18 mouse cellular contexts compared by ENCODE assay signal in the genomic region with DNA sequence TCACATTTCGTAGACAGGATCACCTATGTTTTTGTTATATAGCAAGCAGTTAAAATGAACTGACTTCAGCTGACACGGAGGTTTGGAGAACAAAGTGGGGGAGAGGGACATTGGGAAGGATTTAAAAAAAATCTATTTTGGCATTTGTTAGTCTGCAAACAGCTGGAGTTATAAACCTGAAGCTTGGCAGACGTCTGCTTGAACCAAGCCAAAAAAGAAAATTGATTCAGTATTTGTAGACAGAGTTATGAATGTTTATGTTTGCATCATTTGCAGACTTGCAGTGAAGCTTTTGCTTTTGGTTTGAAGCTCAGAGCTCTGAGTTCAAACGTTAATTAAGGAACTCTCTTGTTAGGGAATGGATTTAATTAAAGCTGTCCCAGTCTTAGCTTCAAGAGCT. TPM values are rescaled to one million over a fixed set of nuclear protein-coding genes. Genes with fewer than 3 reads are reported as not detected.
A peak's percentile ranks its signal among the peaks of the same experiment; 100 is the strongest.
DNase-seq lines count a peak whose midpoint lies in the region; ATAC-seq and TF ChIP-seq lines count a peak whose summit lies in the region.
"Had no signal": no experiment of that assay in that cellular context is flagged by ENCODE, and none has a peak within 500 bp of the region (broad histone marks: within the 10 kb centered on the region; RNA-seq: fewer than 3 reads in every experiment).

No protein-coding gene starts in this region.

- H3K4me1 ChIP-seq in lung, embryonic 14.5 days (ENCODE audit: insufficient read depth), result peaks cover 11% of the 10 kb centered on the region
- H3K4me1 ChIP-seq in lung, adult 2 months (ENCODE audit: control insufficient read depth, insufficient read depth, low read length), result no peaks in the 10 kb centered on the region; the same call in 1 of the 2 replicates
- H3K4me1 ChIP-seq in CH12.LX (ENCODE audit: control insufficient read depth in 1 of 2, insufficient read depth in 2 of 2), result peaks cover 28 to 68% of the 10 kb centered on the region in 2 experiments
- peaks cover 29% of the 10 kb centered on the region for H3K4me1 ChIP-seq in embryonic facial prominence, embryonic 13.5 days
- H3K4me1 ChIP-seq in limb, embryonic 15.5 days, result peaks cover 13% of the 10 kb centered on the region
- no peaks in the 10 kb centered on the region for H3K4me1 ChIP-seq in thymus, adult 2 months (replicated peaks; ENCODE audit: control insufficient read depth, insufficient read depth, low read length)
- H3K4me1 ChIP-seq: neural tube, embryonic 13.5 days had no signal

- no peak for TF ChIP-seq EP300 in CH12.LX (IDR thresholded peaks at IDR 0.05; ENCODE audit: low read length)

- no peak for TF ChIP-seq POLR2A in lung, adult 2 months (IDR thresholded peaks at IDR 0.05; ENCODE audit: borderline replicate concordance, extremely low read depth, low read depth, low read length)
- TF ChIP-seq POLR2A in CH12.LX (IDR thresholded peaks at IDR 0.05; ENCODE audit: low read depth, low read length), result no peak
- no peak for TF ChIP-seq POLR2A in thymus, adult 2 months (IDR thresholded peaks at IDR 0.05; ENCODE audit: control insufficient read depth, extremely low read depth, insufficient read depth, low read length, poor library complexity)

- H3K27ac ChIP-seq in lung, embryonic 14.5 days (ENCODE audit: low read depth), result peak overlapping the region; percentile 62
- no peak overlapping the region for H3K27ac ChIP-seq in CH12.LX (ENCODE audit: insufficient read depth, low read depth)
- peak overlapping the region; percentile 55 for H3K27ac ChIP-seq in embryonic facial prominence, embryonic 13.5 days
- H3K27ac ChIP-seq in limb, embryonic 15.5 days, result peak overlapping the region; percentile 44; the same call in 1 of the 2 replicates
- no peak overlapping the region for H3K27ac ChIP-seq in thymus, adult 2 months (ENCODE audit: control insufficient read depth, insufficient read depth, low read length)
- H3K27ac ChIP-seq: hindbrain, embryonic 14.5 days; limb, embryonic 13.5 days; neural tube, embryonic 13.5 days had no signal

- H3K9me3 ChIP-seq in lung, embryonic 14.5 days (ENCODE audit: low read depth, low read length), result no peaks in the 10 kb centered on the region
- H3K9me3 ChIP-seq in CH12.LX (replicated peaks; ENCODE audit: low read length), result no peaks in the 10 kb centered on the region
- H3K9me3 ChIP-seq in embryonic facial prominence, embryonic 13.5 days, result no peaks in the 10 kb centered on the region
- H3K9me3 ChIP-seq in limb, embryonic 15.5 days, result no peaks in the 10 kb centered on the region
- H3K9me3 ChIP-seq: limb, embryonic 13.5 days; megakaryocyte, embryonic 14.5 days; neural tube, embryonic 13.5 days had no signal

- no peak overlapping the region for H3K4me3 ChIP-seq in lung, embryonic 14.5 days (ENCODE audit: low read depth, low read length)
- H3K4me3 ChIP-seq in lung, adult 2 months (replicated peaks; ENCODE audit: extremely low read depth, low read depth, low read length), result no peak overlapping the region
- peak overlapping the region; percentile 69 to 78 (median 74) for H3K4me3 ChIP-seq in CH12.LX (replicated peaks in 1 of 3; ENCODE audit: low read depth in 2 of 3, low read length in 2 of 3, poor library complexity in 1 of 3)
- H3K4me3 ChIP-seq in embryonic facial prominence, embryonic 13.5 days, result no peak overlapping the region
- no peak overlapping the region for H3K4me3 ChIP-seq in limb, embryonic 15.5 days
- H3K4me3 ChIP-seq in thymus, adult 2 months (ENCODE audit: control insufficient read depth, insufficient read depth, low read length), result no peak overlapping the region
- H3K4me3 ChIP-seq: limb, embryonic 13.5 days; megakaryocyte, embryonic 14.5 days; neural tube, embryonic 13.5 days had no signal

- TF ChIP-seq RAD21 in CH12.LX (IDR thresholded peaks at IDR 0.05; ENCODE audit: low read depth, low read length), result no peak

- dilution Hi-C loops in CH12.LX (cut with MboI; ENCODE audit: extremely low pct_ligation_motif_present, extremely low pct_unique_long_range_greater_than_20kb, low sequenced_read_pairs), result no loop called here

- no peaks in the 10 kb centered on the region for H3K27me3 ChIP-seq in lung, embryonic 14.5 days (ENCODE audit: insufficient read depth, low read length)
- no peaks in the 10 kb centered on the region for H3K27me3 ChIP-seq in CH12.LX (replicated peaks)
- H3K27me3 ChIP-seq in embryonic facial prominence, embryonic 13.5 days, result no peaks in the 10 kb centered on the region
- H3K27me3 ChIP-seq in limb, embryonic 15.5 days, result no peaks in the 10 kb centered on the region
- no peaks in the 10 kb centered on the region for H3K27me3 ChIP-seq in thymus, adult 2 months (ENCODE audit: control insufficient read depth, insufficient read depth, low read length)
- H3K27me3 ChIP-seq: limb, embryonic 13.5 days; neural tube, embryonic 13.5 days; Patski had no signal

- peak; percentile 71 for ATAC-seq in lung, embryonic 14.5 days (ENCODE audit: insufficient read depth)
- ATAC-seq in embryonic facial prominence, embryonic 13.5 days (ENCODE audit: insufficient number of reproducible peaks, insufficient read depth, low FRiP score, low TSS enrichment, low read depth), result no peak
- no peak for ATAC-seq in limb, embryonic 15.5 days (ENCODE audit: insufficient number of reproducible peaks, low FRiP score, low TSS enrichment, low read depth)
- ATAC-seq: forebrain, embryonic 14.5 days; Patski had no signal

- WGBS in lung, embryonic 14.5 days, result 31% methylated on average over 4 of the region's 4 CpGs
- WGBS in lung, adult 2 months, result 36% methylated on average over 4 of the region's 4 CpGs
- 24% methylated on average over 4 of the region's 4 CpGs for WGBS in embryonic facial prominence, embryonic 13.5 days
- 17% methylated on average over 4 of the region's 4 CpGs for WGBS in limb, embryonic 15.5 days
- WGBS in thymus, adult 2 months, result 83% methylated on average over 4 of the region's 4 CpGs

- peak overlapping the region; percentile 18; the same call in 1 of the 2 replicates for H3K4me2 ChIP-seq in lung, embryonic 14.5 days
- H3K4me2 ChIP-seq in CH12.LX (ENCODE audit: insufficient read depth, low read depth, poor library complexity, severe bottlenecking), result peak overlapping the region; percentile 99
- peak overlapping the region; percentile 30 for H3K4me2 ChIP-seq in embryonic facial prominence, embryonic 13.5 days
- 0 out of 2 replicates have a peak overlapping the region, but pooled peaks have one; percentile 7 for H3K4me2 ChIP-seq in limb, embryonic 15.5 days
- H3K4me2 ChIP-seq: hindbrain, embryonic 14.5 days; limb, embryonic 13.5 days; neural tube, embryonic 13.5 days had no signal

- peaks cover 44% of the 10 kb centered on the region for H3K79me2 ChIP-seq in CH12.LX (replicated peaks; ENCODE audit: control insufficient read depth, extremely low read depth, insufficient read depth, poor library complexity, severe bottlenecking)

- H3K9ac ChIP-seq in lung, embryonic 14.5 days, result no peak overlapping the region
- peak overlapping the region; percentile 92 for H3K9ac ChIP-seq in CH12.LX (ENCODE audit: insufficient read depth, low read depth)
- H3K9ac ChIP-seq in embryonic facial prominence, embryonic 13.5 days, result no peak overlapping the region
- H3K9ac ChIP-seq in limb, embryonic 15.5 days, result no peak overlapping the region
- H3K9ac ChIP-seq: hindbrain, embryonic 14.5 days; limb, embryonic 13.5 days; neural tube, embryonic 13.5 days had no signal

- DNase-seq in lung, embryonic 14.5 days, result peak; percentile 83
- DNase-seq in lung, adult 2 months, result no peak
- no peak for DNase-seq in CH12.LX (ENCODE audit: extremely low read depth)
- no peak for DNase-seq in left cerebral cortex, postnatal 4 days
- no peak for DNase-seq in Muller cell, postnatal 12 days (ENCODE audit: inconsistent ontology term)
- no peak for DNase-seq in thymus, adult 2 months
- DNase-seq: cerebellum, postnatal 14 days; kidney, adult 2 months; kidney, postnatal 4 days; right cerebral cortex, postnatal 4 days had no signal

- H3K36me3 ChIP-seq in lung, embryonic 14.5 days (ENCODE audit: insufficient read depth), result no peaks in the 10 kb centered on the region
- H3K36me3 ChIP-seq in CH12.LX (replicated peaks in 1 of 2; ENCODE audit: control insufficient read depth in 1 of 2, insufficient read depth in 1 of 2, low read length in 1 of 2), result peaks cover 16 to 44% of the 10 kb centered on the region in 2 experiments
- 0 out of 2 replicates have a peak, but pooled peaks cover 4% of the 10 kb centered on the region for H3K36me3 ChIP-seq in embryonic facial prominence, embryonic 13.5 days
- H3K36me3 ChIP-seq in limb, embryonic 15.5 days, result no peaks in the 10 kb centered on the region; the same call in 1 of the 2 replicates
- no peaks in the 10 kb centered on the region for H3K36me3 ChIP-seq in thymus, adult 2 months (ENCODE audit: control insufficient read depth, insufficient read depth, low read length)

- TF ChIP-seq CTCF in lung, embryonic 14.5 days (IDR thresholded peaks at IDR 0.05; ENCODE audit: low read depth), result no peak
- no peak for TF ChIP-seq CTCF in lung, adult 2 months (IDR thresholded peaks at IDR 0.05; ENCODE audit: insufficient read depth, low read length)
- no peak for TF ChIP-seq CTCF in CH12.LX (conservative IDR thresholded peaks at IDR 0.05 in 1 of 2, IDR thresholded peaks at IDR 0.05 in 1 of 2; ENCODE audit: low read depth in 2 of 2, low read length in 2 of 2)
- no peak for TF ChIP-seq CTCF in thymus, adult 2 months (IDR thresholded peaks at IDR 0.05; ENCODE audit: borderline replicate concordance, control insufficient read depth, extremely low read depth, insufficient read depth, low read length, poor library complexity)

- in situ Hi-C loops in CH12.LX (cut with MboI; ENCODE audit: low pct_ligation_motif_present, low pct_unique_long_range_greater_than_20kb, low sequenced_read_pairs), result no loop called here

- intact Hi-C loops in left cerebral cortex, postnatal 4 days (cut with DNase I), result no loop called here

RNA-seq across cellular contexts. Expression of a gene that starts 52.2 kb away (rescaled TPM):
- polyA plus RNA-seq in lung, embryonic 14.5 days (2014; fragmentation: Nextera tagmentation; extraction: Ambion mirVana), result 20.7 and 22.2 TPM in 2 replicates
- polyA plus RNA-seq in lung, adult 2 months (2012; rRNA removed), result 0.03 and 0.07 TPM in 2 replicates
- total RNA-seq in CH12.LX (2012; rRNA removed) (17.5 and 18.2 TPM in 2 replicates), CH12.LX (2014; rRNA removed) (38.0 and 38.6 TPM in 2 replicates)
- polyA plus RNA-seq in CH12.LX (2012; ENCODE audit: insufficient read length, low read depth), result 23.1 and 24.0 TPM in 2 replicates
- 11.6 and 14.3 TPM in 2 replicates for polyA plus RNA-seq in embryonic facial prominence, embryonic 13.5 days (2015; fragmentation: Nextera tagmentation; extraction: Ambion mirVana)
- 9.6 and 10.4 TPM in 2 replicates for polyA plus RNA-seq in limb, embryonic 15.5 days (2015; fragmentation: Nextera tagmentation; extraction: Ambion mirVana)
- total RNA-seq in left cerebral cortex, postnatal 4 days (2021), result 1 to 10 TPM; 3.0 to 4.5 TPM
- 0.81 and 1.2 TPM in 2 replicates for polyA plus RNA-seq in thymus, adult 2 months (2012; rRNA removed)

RNA-seq across cellular contexts. Expression of a gene that starts 52.4 kb away (rescaled TPM):
- polyA plus RNA-seq in lung, embryonic 14.5 days (2014; fragmentation: Nextera tagmentation; extraction: Ambion mirVana), result 42.2 and 44.2 TPM in 2 replicates
- 25.4 and 32.5 TPM in 2 replicates for polyA plus RNA-seq in lung, adult 2 months (2012; rRNA removed)
- total RNA-seq in CH12.LX (2012; rRNA removed) (19.7 and 20.1 TPM in 2 replicates), CH12.LX (2014; rRNA removed) (26.6 and 28.9 TPM in 2 replicates)
- polyA plus RNA-seq in CH12.LX (2012; ENCODE audit: insufficient read length, low read depth), result 24.3 and 27.8 TPM in 2 replicates
- 30.9 and 32.2 TPM in 2 replicates for polyA plus RNA-seq in embryonic facial prominence, embryonic 13.5 days (2015; fragmentation: Nextera tagmentation; extraction: Ambion mirVana)
- polyA plus RNA-seq in limb, embryonic 15.5 days (2015; fragmentation: Nextera tagmentation; extraction: Ambion mirVana), result 25.3 and 26.5 TPM in 2 replicates
- 10 to 100 TPM; 17.5 to 20.9 TPM for total RNA-seq in left cerebral cortex, postnatal 4 days (2021)
- polyA plus RNA-seq in thymus, adult 2 months (2012; rRNA removed), result 17.2 and 19.7 TPM in 2 replicates

Comparison
In these comparisons a context has a peak if more than half of its experiments do, and no peak if none do; other contexts are left out.
1. H3K27ac ChIP-seq: peak in lung, embryonic 14.5 days (single experiment), embryonic facial prominence, embryonic 13.5 days (single experiment) and limb, embryonic 15.5 days (single experiment); none in CH12.LX (single experiment) and thymus, adult 2 months (single experiment).
2. H3K4me2 ChIP-seq: peak in every context shown above with its lines; median percentile 99 in CH12.LX; 30 in embryonic facial prominence, embryonic 13.5 days; 18 in lung, embryonic 14.5 days; 7 in limb, embryonic 15.5 days.
3. H3K4me3 ChIP-seq: peak in CH12.LX (3 of 3); none in lung, embryonic 14.5 days (single experiment), lung, adult 2 months (single experiment), embryonic facial prominence, embryonic 13.5 days (single experiment), limb, embryonic 15.5 days (single experiment) and thymus, adult 2 months (single experiment).